Mouse (Mus musculus) limb, embryonic 14.5 days (tissue): ENCODE measurements at regions not wholly inside any gene's neighbourhood (a gene's known extent, or its start where the extent isn't known, plus 50 kb on each side); places are given as distances from the start of the nearest gene placed in this dataset.

Experiments
- ATAC-seq: fragments of 200-750 bp; cut with Nextera tagmentation; 2 replicates; pipeline ENCODE4 v1.8.0; 2017; ENCODE audit warnings: low read depth, moderate number of reproducible peaks, moderate TSS enrichment; ENCODE audit not compliant: low FRiP score
- DNase-seq: peaks from one replicate; pipeline ENCODE4 v3.0.0-alpha.2; 2015; ENCODE audit warnings: low spot score
- H3K27ac ChIP-seq: fragments of 300-500 bp; sonication (generic); replicated peaks from 2 replicates; pipeline ENCODE4 v1.5.1; 2014; ENCODE audit warnings: low read depth, mild to moderate bottlenecking, low read length, moderate library complexity, mixed read lengths
- H3K27me3 ChIP-seq: fragments of 300-500 bp; sonication (generic); 2 replicates; pipeline ENCODE4 v1.6.1; 2014; ENCODE audit warnings: low read length, mixed read lengths; ENCODE audit not compliant: control insufficient read depth, insufficient read depth
- H3K36me3 ChIP-seq: fragments of 300-500 bp; sonication (generic); 2 replicates; pipeline ENCODE4 v1.6.1; 2014; ENCODE audit warnings: mild to moderate bottlenecking, low read length, moderate library complexity, mixed read lengths; ENCODE audit not compliant: control insufficient read depth, insufficient read depth
- H3K4me1 ChIP-seq: fragments of 300-500 bp; sonication (generic); 2 replicates; pipeline ENCODE4 v1.6.1; 2014; ENCODE audit warnings: antibody characterized with exemption, low read length, mixed read lengths; ENCODE audit not compliant: control insufficient read depth, insufficient read depth
- H3K4me2 ChIP-seq: fragments of 300-500 bp; sonication (generic); replicated peaks from 2 replicates; pipeline ENCODE4 v1.6.1; 2014; ENCODE audit warnings: low read depth, mild to moderate bottlenecking, low read length, moderate library complexity; ENCODE audit not compliant: severe bottlenecking
- H3K4me3 ChIP-seq: fragments of 300-500 bp; sonication (generic); replicated peaks from 2 replicates; pipeline ENCODE4 v1.5.1; 2014; ENCODE audit warnings: low read length
- H3K9ac ChIP-seq: fragments of 300-500 bp; sonication (generic); 2 replicates; pipeline ENCODE4 v1.6.1; 2014; ENCODE audit warnings: mild to moderate bottlenecking, low read depth, low read length, moderate library complexity; ENCODE audit not compliant: severe bottlenecking
- H3K9me3 ChIP-seq: fragments of 300-500 bp; sonication (generic); 2 replicates; pipeline ENCODE4 v1.6.1; 2016; ENCODE audit warnings: low read length; ENCODE audit not compliant: control insufficient read depth
- POLR2A ChIP-seq: fragments of 200-500 bp; IDR thresholded peaks from 2 replicates; pipeline ENCODE4 v1.8.0; 2012; ENCODE audit warnings: inconsistent platforms, mild to moderate bottlenecking, moderate library complexity, borderline replicate concordance; ENCODE audit not compliant: insufficient read depth, insufficient read length; ENCODE audit errors: extremely low read depth
- WGBS: fragments of 180-500 bp; shearing (Covaris S2); extraction: QIAGEN DNeasy Blood & Tissue Kit; methylation state at CpG from one replicate; pipeline ENCODE4 v1.1.7; 2014; 5-methylcytosine and 5-hydroxymethylcytosine counted together

GRCm38 (mm10) chr5:47472027-47472825 is 510.7 kb upstream of the Slit2 start:
- H3K4me1 ChIP-seq: no peaks in the 10 kb centered on the region
- DNase-seq (no peak), ATAC-seq (no peak)
- no peak overlapping the region for H3K4me3 ChIP-seq
- WGBS: 66% methylated on average over 7 of the region's 7 CpGs
- H3K9ac ChIP-seq: no peak overlapping the region
- no peak for TF ChIP-seq POLR2A
- H3K27ac ChIP-seq: no peak overlapping the region
- H3K36me3 ChIP-seq: no peaks in the 10 kb centered on the region
- H3K4me2 ChIP-seq: no peak overlapping the region
- no peaks in the 10 kb centered on the region for H3K9me3 ChIP-seq
- H3K27me3 ChIP-seq: no peaks in the 10 kb centered on the region

- H3K27ac ChIP-seq: no peak overlapping the region
- no peaks in the 10 kb centered on the region for H3K9me3 ChIP-seq
- H3K4me2 ChIP-seq: no peak overlapping the region
- DNase-seq: no peak
- H3K4me1 ChIP-seq: no peaks in the 10 kb centered on the region
- no peak for TF ChIP-seq POLR2A
- no peak overlapping the region for H3K9ac ChIP-seq
- no peaks in the 10 kb centered on the region for H3K36me3 ChIP-seq
- H3K4me3 ChIP-seq: no peak overlapping the region
- ATAC-seq: no peak
- H3K27me3 ChIP-seq: no peaks in the 10 kb centered on the region
Observed at GRCm38 (mm10) chr5:47479908-47480307, 503.0 kb upstream of the Slit2 start.

GRCm38 (mm10) chr5:47496218-47496617 is 486.7 kb upstream of the Slit2 start:
- no peaks in the 10 kb centered on the region for H3K9me3 ChIP-seq
- H3K4me1 ChIP-seq: no peaks in the 10 kb centered on the region
- H3K9ac ChIP-seq: no peak overlapping the region
- H3K27ac ChIP-seq: no peak overlapping the region
- no peak for DNase-seq
- WGBS: 45% methylated on average over 3 of the region's 3 CpGs
- H3K4me3 ChIP-seq: no peak overlapping the region
- no peak overlapping the region for H3K4me2 ChIP-seq
- no peaks in the 10 kb centered on the region for H3K36me3 ChIP-seq
- H3K27me3 ChIP-seq: no peaks in the 10 kb centered on the region
- no peak for ATAC-seq
- TF ChIP-seq POLR2A: no peak

- Histone ChIP-seq H3K9ac (no peak overlapping the region), H3K27ac (no peak overlapping the region), H3K4me3 (no peak overlapping the region), H3K4me2 (no peak overlapping the region), H3K9me3 (no peaks in the 10 kb centered on the region), H3K4me1 (no peaks in the 10 kb centered on the region), H3K27me3 (no peaks in the 10 kb centered on the region), H3K36me3 (no peaks in the 10 kb centered on the region)
- 77% methylated on average over 4 of the region's 4 CpGs for WGBS
- DNase-seq (no peak), ATAC-seq (no peak)
- no peak for TF ChIP-seq POLR2A
Observed at GRCm38 (mm10) chr5:47502764-47503416, 480.0 kb upstream of the Slit2 start.

- 82% methylated on average over 4 of the region's 4 CpGs for WGBS
- Histone ChIP-seq H3K9ac (no peak overlapping the region), H3K4me3 (no peak overlapping the region), H3K27me3 (no peaks in the 10 kb centered on the region), H3K27ac (no peak overlapping the region), H3K36me3 (no peaks in the 10 kb centered on the region), H3K4me2 (no peak overlapping the region), H3K4me1 (no peaks in the 10 kb centered on the region), H3K9me3 (no peaks in the 10 kb centered on the region)
- ATAC-seq (no peak), DNase-seq (no peak)
- TF ChIP-seq POLR2A: no peak
Observed at GRCm38 (mm10) chr5:47508689-47509301, 474.1 kb upstream of the Slit2 start.
